Mouse (Mus musculus): ENCODE measurements around the gene Dlgap1.
"Not testable (repeated sequence)": the region's sequence is repeated elsewhere in the genome, so short reads cannot be mapped to it uniquely, and the experiment has no call there.

Dlgap1 gene

GRCm38 (mm10) chr17:70534321-70534720 is 565.4 kb downstream of the Dlgap1 start:
- DNase-seq: no peak

- no peak for DNase-seq
Measured at GRCm38 (mm10) chr17:70541816-70542215, 572.9 kb downstream of the Dlgap1 start.

GRCm38 (mm10) chr17:70550793-70551192 is 581.9 kb downstream of the Dlgap1 start:
- DNase-seq: no peak

- no peak for DNase-seq
Measured at GRCm38 (mm10) chr17:70561547-70561946, 592.7 kb downstream of the Dlgap1 start.

GRCm38 (mm10) chr17:70570848-70571247 is 602.0 kb downstream of the Dlgap1 start:
- DNase-seq: no peak

- no peak for DNase-seq
Measured at GRCm38 (mm10) chr17:70583042-70583441, 614.2 kb downstream of the Dlgap1 start.

- DNase-seq: no peak
Measured at GRCm38 (mm10) chr17:70586735-70587425, 618.0 kb downstream of the Dlgap1 start.

GRCm38 (mm10) chr17:70587975-70588630 is 619.2 kb downstream of the Dlgap1 start:
- not testable (repeated sequence) for DNase-seq

- no peak for DNase-seq
Measured at GRCm38 (mm10) chr17:70588691-70589090, 619.8 kb downstream of the Dlgap1 start.

GRCm38 (mm10) chr17:70589140-70589539 is 620.3 kb downstream of the Dlgap1 start:
- no peak for DNase-seq

GRCm38 (mm10) chr17:70590506-70590905 is 621.6 kb downstream of the Dlgap1 start:
- no peak for DNase-seq

- no peak for DNase-seq
Measured at GRCm38 (mm10) chr17:70594277-70594676, 625.4 kb downstream of the Dlgap1 start.

GRCm38 (mm10) chr17:70596326-70596725 is 627.5 kb downstream of the Dlgap1 start:
- no peak for DNase-seq

GRCm38 (mm10) chr17:70600462-70600861 is 631.6 kb downstream of the Dlgap1 start:
- no peak for DNase-seq

- no peak for DNase-seq
Measured at GRCm38 (mm10) chr17:70602051-70602450, 633.2 kb downstream of the Dlgap1 start.

- no peak for DNase-seq
Measured at GRCm38 (mm10) chr17:70605659-70606058, 636.8 kb downstream of the Dlgap1 start.

GRCm38 (mm10) chr17:70612171-70612570 is 643.3 kb downstream of the Dlgap1 start:
- no peak for DNase-seq

GRCm38 (mm10) chr17:70613897-70614296 is 645.0 kb downstream of the Dlgap1 start:
- DNase-seq: no peak

GRCm38 (mm10) chr17:70614407-70615060 is 645.7 kb downstream of the Dlgap1 start:
- no peak for DNase-seq

GRCm38 (mm10) chr17:70622493-70622892 is 653.6 kb downstream of the Dlgap1 start:
- no peak for DNase-seq

GRCm38 (mm10) chr17:70626396-70626795 is 657.5 kb downstream of the Dlgap1 start:
- no peak for DNase-seq

GRCm38 (mm10) chr17:70626925-70627324 is 658.1 kb downstream of the Dlgap1 start:
- no peak for DNase-seq

- no peak for DNase-seq
Measured at GRCm38 (mm10) chr17:70629653-70630378, 660.9 kb downstream of the Dlgap1 start.
